Mouse (Mus musculus) lung, embryonic 16.5 days (tissue): ENCODE measurements around the gene S100a3. TPM values are rescaled to one million over a fixed set of nuclear protein-coding genes. Genes with fewer than 3 reads are reported as not detected.

Source experiments
- ATAC-seq: fragments of 200-750 bp; cut with Nextera tagmentation; 2 replicates; pipeline ENCODE4 v1.8.0; 2017; ENCODE audit warnings: low read depth, mild to moderate bottlenecking, moderate library complexity
- H3K27ac ChIP-seq: fragments of 300-500 bp; sonication (generic); 2 replicates; pipeline ENCODE4 v1.5.1; 2014; ENCODE audit warnings: mild to moderate bottlenecking, control low read depth, low read length
- H3K27me3 ChIP-seq: fragments of 300-500 bp; sonication (generic); 2 replicates; pipeline ENCODE4 v1.6.1; 2014; ENCODE audit warnings: low read depth, low read length, mixed read lengths; ENCODE audit not compliant: control insufficient read depth, insufficient read depth
- H3K36me3 ChIP-seq: fragments of 300-500 bp; sonication (generic); 2 replicates; pipeline ENCODE4 v1.6.1; 2014; ENCODE audit warnings: low read length; ENCODE audit not compliant: control insufficient read depth, insufficient read depth
- H3K4me1 ChIP-seq: fragments of 300-500 bp; sonication (generic); replicated peaks from 2 replicates; pipeline ENCODE4 v1.6.1; 2014; ENCODE audit warnings: low read length, mixed read lengths; ENCODE audit not compliant: control insufficient read depth, insufficient read depth
- H3K4me2 ChIP-seq: fragments of 300-500 bp; sonication (generic); 2 replicates; pipeline ENCODE4 v1.6.1; 2014; ENCODE audit warnings: low read depth, low read length, control low read depth
- H3K4me3 ChIP-seq: fragments of 300-500 bp; sonication (generic); 2 replicates; pipeline ENCODE4 v1.5.1; 2014; ENCODE audit warnings: mild to moderate bottlenecking, low read length, control low read depth
- H3K9ac ChIP-seq: fragments of 300-500 bp; sonication (generic); 2 replicates; pipeline ENCODE4 v1.6.1; 2014; ENCODE audit warnings: low read length, control low read depth
- H3K9me3 ChIP-seq: fragments of 300-500 bp; sonication (generic); 2 replicates; pipeline ENCODE4 v1.6.1; 2016; ENCODE audit warnings: low read length; ENCODE audit not compliant: control insufficient read depth
- WGBS: fragments of 180-500 bp; shearing (Covaris S2); extraction: QIAGEN DNeasy Blood & Tissue Kit; methylation state at CpG from one replicate; pipeline ENCODE4 v1.1.7; 2014; 5-methylcytosine and 5-hydroxymethylcytosine counted together
- polyA plus RNA-seq: library from polyadenylated mRNA; unstranded; fragments of >200 nt; fragmentation: Nextera tagmentation; extraction: Ambion mirVana; gene quantifications from 2 replicates; pipeline ENCODE4 v1.2.1, GENCODE M21; 2015

Gene S100a3
- polyA plus RNA-seq, 1 experiment from 2014 or later: 0.25 TPM

DNA sequence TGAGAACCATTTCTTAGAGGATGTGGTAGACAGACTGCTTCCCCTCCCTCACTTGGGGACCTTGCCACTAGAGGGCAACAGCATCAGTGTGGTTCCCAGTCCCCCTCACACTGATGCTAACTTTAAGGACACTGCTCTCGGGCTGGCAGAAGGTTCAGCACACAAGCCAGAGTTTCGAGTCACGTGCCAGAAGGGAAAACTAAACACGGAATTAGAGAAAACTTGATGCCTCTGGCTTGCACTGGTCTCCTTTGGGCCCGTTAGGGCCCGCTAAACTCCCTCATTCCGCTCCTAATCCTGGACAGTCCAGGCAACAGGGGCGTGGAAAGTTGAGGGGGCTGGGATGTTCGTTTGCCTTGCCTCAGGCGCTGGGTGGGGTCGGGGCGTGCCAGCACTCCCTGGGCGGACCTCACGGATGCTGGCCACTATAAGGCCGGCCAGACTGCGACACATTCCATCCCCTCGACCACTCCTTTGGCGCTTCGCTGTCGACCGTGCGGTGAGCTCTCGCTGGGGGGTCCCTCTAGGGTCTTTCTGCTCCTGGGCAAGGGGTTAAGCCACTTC, 52.4 kb downstream of the S100a3 start, which contains the start of gene S100a6:
Gene S100a6 (plus strand): TSS at position 155 of the 564 bp plus-strand sequence.
- no peaks in the 10 kb centered on the region; the same call in 1 of the 2 replicates for H3K9me3 ChIP-seq
- no peaks in the 10 kb centered on the region for H3K36me3 ChIP-seq
- peak within 1 kb of the TSS; percentile 63 for H3K9ac ChIP-seq
- peak; percentile 81 for ATAC-seq
- peak within 1 kb of the TSS; percentile 48 for H3K4me3 ChIP-seq
- peaks cover 23% of the 10 kb centered on the region for H3K4me1 ChIP-seq
- under 1% methylated on average over 23 of the region's 23 CpGs for WGBS
- H3K27ac ChIP-seq: no peak within 1 kb of the TSS
- peak within 1 kb of the TSS; percentile 73 for H3K4me2 ChIP-seq
- H3K27me3 ChIP-seq: no peaks in the 10 kb centered on the region

DNA sequence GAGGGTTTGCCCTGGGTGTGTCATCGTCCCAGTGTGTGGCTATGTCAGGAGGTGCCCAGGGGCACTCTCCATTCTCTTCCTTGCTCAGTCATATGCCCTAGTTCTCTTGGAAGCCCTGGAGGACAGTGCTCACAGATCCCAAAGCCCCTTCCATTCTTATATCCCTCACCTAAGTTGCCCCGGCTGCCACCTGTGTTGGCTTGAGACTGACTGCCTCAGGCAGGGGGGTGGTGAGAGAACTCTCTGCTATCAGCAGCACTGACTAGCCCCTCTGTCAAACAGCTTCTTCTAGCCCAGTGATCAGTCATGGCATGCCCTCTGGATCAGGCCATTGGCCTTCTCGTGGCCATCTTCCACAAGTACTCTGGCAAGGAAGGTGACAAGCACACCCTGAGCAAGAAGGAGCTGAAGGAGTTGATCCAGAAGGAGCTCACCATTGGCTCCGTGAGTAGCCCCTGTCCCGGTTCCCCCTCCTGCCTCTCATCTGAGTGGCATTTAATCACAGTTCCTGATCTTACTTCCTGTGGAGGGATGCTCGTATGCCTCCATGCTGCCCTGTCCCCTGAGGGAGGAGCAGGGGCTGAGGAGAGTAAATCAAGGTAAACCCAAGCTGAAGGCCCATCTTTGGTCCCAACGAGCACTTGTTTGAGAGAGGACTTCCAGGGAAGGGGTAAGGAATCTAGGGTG, 53.2 kb downstream of the S100a3 start:
- H3K27ac ChIP-seq: no peak overlapping the region; the same call in 1 of the 2 replicates
- whole genome bisulfite sequencing: 57% methylated on average over 7 of the region's 7 CpGs
- ATAC-seq: no peak
- peak overlapping the region; percentile 48 for H3K4me3 ChIP-seq
- no peaks in the 10 kb centered on the region for H3K36me3 ChIP-seq
- H3K4me1 ChIP-seq: peaks cover 23% of the 10 kb centered on the region
- H3K27me3 ChIP-seq: no peaks in the 10 kb centered on the region
- H3K9ac ChIP-seq: peak overlapping the region; percentile 63
- peak overlapping the region; percentile 73 for H3K4me2 ChIP-seq
- no peaks in the 10 kb centered on the region; the same call in 1 of the 2 replicates for H3K9me3 ChIP-seq

DNA sequence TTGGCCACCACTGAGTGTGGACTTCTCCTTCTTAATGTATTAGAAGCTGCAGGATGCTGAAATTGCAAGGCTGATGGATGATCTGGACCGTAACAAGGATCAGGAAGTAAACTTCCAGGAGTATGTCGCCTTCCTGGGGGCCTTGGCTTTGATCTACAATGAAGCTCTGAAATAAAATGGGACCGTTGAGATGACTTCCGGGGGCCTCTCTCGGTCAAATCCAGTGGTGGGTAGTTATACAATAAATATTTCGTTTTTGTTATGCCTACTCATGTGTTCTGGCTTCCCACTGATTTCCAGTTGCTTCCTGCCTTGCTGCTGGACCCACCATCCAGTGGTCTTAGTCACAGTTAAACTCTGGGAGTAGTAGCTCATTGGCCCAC, 53.8 kb downstream of the S100a3 start:
- no peak for ATAC-seq
- H3K4me3 ChIP-seq: peak overlapping the region; percentile 48; the same call in 1 of the 2 replicates
- 77% methylated on average over 6 of the region's 6 CpGs for WGBS

DNA sequence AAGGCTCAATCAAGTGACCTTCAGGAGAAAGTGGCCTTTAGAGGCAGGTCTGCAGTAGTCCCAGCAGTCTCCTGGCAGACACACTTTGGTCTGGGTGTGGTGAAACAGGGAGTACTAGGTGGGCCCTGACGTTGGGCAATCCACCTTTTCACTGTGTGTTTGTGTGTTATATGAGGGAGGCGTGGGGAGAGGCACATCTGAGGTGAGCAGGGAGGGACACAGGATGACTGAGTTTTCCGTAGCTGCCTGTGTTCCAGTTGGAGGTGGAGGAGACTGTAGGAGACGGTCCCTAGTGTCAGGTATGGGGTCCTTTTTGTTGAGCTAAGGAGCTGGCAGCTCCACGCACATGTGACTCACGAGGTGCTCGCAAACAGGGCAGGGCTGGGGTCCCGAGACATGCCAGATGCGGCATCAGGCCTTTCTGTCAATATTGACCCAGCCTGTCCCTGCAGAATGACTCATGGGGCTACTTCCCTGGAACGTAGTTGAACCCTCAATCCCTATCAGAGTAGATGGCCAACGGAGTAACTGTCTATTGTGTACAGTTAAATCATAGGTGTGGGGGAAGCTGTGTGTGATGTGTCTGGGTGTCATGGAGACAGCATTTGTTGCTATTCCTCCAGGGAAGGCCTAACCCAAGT, 54.4 kb downstream of the S100a3 start:
- ATAC-seq: peak; percentile 12
- Histone ChIP-seq H3K4me2 (0 out of 2 replicates have a peak overlapping the region, but pooled peaks have one; percentile 73), H3K4me3 (no peak overlapping the region; the same call in 1 of the 2 replicates), H3K27ac (peak overlapping the region; percentile 19), H3K36me3 (no peaks in the 10 kb centered on the region), H3K27me3 (no peaks in the 10 kb centered on the region), H3K9ac (peak overlapping the region; percentile 36), H3K4me1 (peaks cover 23% of the 10 kb centered on the region), H3K9me3 (no peaks in the 10 kb centered on the region; the same call in 1 of the 2 replicates)
- WGBS: 57% methylated on average over 11 of the region's 11 CpGs

More for the DNA sequence above, 53.8 kb downstream of the S100a3 start:
- Histone ChIP-seq H3K27ac (peak overlapping the region; percentile 19), H3K4me1 (peaks cover 23% of the 10 kb centered on the region), H3K9ac (peak overlapping the region; percentile 36), H3K4me2 (peak overlapping the region; percentile 73), H3K36me3 (no peaks in the 10 kb centered on the region), H3K9me3 (no peaks in the 10 kb centered on the region; the same call in 1 of the 2 replicates), H3K27me3 (no peaks in the 10 kb centered on the region)

DNA sequence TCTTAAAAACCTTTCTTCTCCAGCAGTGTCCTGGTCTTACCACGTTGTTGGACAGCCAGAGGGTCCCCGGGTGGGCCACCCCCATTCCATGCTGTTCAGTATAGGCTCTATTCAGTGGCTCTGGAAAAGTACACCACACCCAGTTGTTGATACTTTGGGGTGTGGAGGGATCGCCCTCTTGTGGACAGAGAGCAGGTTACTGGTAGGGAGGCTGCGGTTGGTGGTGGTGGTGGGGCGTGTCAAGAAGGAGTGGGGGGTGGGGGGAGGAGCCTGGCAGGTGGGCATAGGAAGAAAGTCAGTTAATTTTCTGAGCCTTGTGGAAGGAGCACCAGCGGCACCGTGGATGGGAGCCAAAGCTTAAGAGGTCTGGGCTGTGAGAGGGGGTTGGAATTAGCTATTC, 55.0 kb downstream of the S100a3 start:
- Histone ChIP-seq H3K36me3 (no peaks in the 10 kb centered on the region), H3K9ac (no peak overlapping the region), H3K9me3 (no peaks in the 10 kb centered on the region; the same call in 1 of the 2 replicates), H3K4me2 (no peak overlapping the region), H3K4me1 (peaks cover 23% of the 10 kb centered on the region), H3K27me3 (no peaks in the 10 kb centered on the region), H3K4me3 (no peak overlapping the region), H3K27ac (peak overlapping the region; percentile 19; the same call in 1 of the 2 replicates)
- ATAC-seq: peak; percentile 86
- WGBS: 5% methylated on average over 7 of the region's 7 CpGs

DNA sequence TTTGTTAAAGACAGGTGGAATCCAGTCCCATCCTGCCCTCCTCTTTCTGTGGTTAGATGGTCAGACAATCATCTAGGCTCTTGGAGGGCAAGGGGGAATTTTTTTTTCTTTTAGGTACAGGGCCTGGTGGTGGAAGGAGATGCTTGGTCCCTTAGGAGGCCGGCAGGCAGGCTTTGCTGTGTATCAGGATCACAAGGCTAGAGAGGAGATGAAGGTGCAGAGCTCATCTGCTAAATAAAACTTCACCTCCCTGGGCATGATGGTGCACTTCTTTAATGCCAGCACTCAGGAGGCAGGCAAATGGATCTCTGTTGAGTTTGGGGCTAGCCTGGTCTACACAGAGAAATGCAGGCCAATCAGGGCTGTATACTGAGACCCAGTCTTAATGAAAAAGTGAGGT, 55.5 kb downstream of the S100a3 start:
- peaks cover 23% of the 10 kb centered on the region for H3K4me1 ChIP-seq
- H3K9me3 ChIP-seq: no peaks in the 10 kb centered on the region; the same call in 1 of the 2 replicates
- no peak overlapping the region for H3K9ac ChIP-seq
- no peak overlapping the region for H3K4me2 ChIP-seq
- H3K27ac ChIP-seq: peak overlapping the region; percentile 64
- ATAC-seq: no peak
- WGBS: 37% methylated on average over 1 of the region's 1 CpGs
- H3K36me3 ChIP-seq: no peaks in the 10 kb centered on the region
- no peak overlapping the region for H3K4me3 ChIP-seq
- H3K27me3 ChIP-seq: no peaks in the 10 kb centered on the region

DNA sequence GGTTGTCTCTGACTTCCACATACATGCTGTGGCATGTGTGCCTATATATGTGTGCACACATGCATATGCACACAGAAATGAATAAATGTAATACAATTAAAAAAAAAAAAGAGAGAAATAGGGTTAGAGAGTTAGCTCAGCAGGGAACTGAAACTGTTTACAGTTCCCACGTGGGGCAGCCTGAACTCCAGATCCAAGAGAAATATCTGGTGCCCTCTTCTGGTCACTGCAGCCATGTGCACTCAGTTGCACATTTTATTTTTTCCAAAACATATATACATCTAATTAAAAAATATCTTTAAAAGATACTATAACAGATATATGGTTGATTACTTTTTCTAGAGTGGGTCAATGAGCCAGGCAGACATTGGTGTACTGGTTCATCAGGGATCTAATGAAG, 57.2 kb downstream of the S100a3 start:
- Histone ChIP-seq H3K27me3 (no peaks in the 10 kb centered on the region), H3K27ac (no peak overlapping the region), H3K4me1 (peaks cover 23% of the 10 kb centered on the region), H3K9ac (no peak overlapping the region), H3K4me2 (no peak overlapping the region), H3K4me3 (no peak overlapping the region), H3K36me3 (no peaks in the 10 kb centered on the region), H3K9me3 (no peaks in the 10 kb centered on the region; the same call in 1 of the 2 replicates)
- WGBS: 11% methylated on average over 1 of the region's 1 CpGs
- ATAC-seq: no peak

DNA sequence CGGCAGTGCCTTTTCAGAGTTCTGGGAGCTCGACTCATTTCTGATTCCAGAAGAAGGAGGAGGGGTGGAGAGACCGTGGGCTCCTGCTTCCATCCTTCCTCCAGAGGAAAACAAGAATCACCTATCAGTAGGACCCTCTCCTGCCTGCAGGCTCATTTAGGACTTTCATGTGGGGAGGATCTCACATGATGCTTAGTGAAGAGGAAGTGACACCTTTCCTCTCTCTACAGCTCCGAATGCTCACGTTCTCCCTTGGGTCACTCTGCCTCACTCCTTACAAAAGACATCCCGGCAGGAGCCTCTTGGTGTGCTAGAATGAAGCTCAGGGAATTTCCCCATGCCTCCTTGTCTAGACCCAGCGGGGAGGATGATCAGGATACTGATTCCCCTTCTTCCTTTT, 61.2 kb downstream of the S100a3 start:
- H3K27me3 ChIP-seq: no peaks in the 10 kb centered on the region
- ATAC-seq: no peak
- H3K9ac ChIP-seq: no peak overlapping the region
- no peaks in the 10 kb centered on the region for H3K36me3 ChIP-seq
- no peaks in the 10 kb centered on the region; the same call in 1 of the 2 replicates for H3K9me3 ChIP-seq
- H3K4me3 ChIP-seq: no peak overlapping the region
- no peak overlapping the region for H3K27ac ChIP-seq
- peaks cover 4% of the 10 kb centered on the region for H3K4me1 ChIP-seq
- no peak overlapping the region for H3K4me2 ChIP-seq
- 38% methylated on average over 7 of the region's 7 CpGs for WGBS
